Mouse (Mus musculus) heart, embryonic 16.5 days (tissue): ENCODE results near the gene Ftsj1. TPM values are rescaled to one million over a fixed set of nuclear protein-coding genes. Genes with fewer than 3 reads are reported as not detected.

Source experiments
- ATAC-seq: fragments of 200-750 bp; cut with Nextera tagmentation; replicated peaks from 2 replicates; pipeline ENCODE4 v1.8.0; 2017; ENCODE audit warnings: moderate number of reproducible peaks; ENCODE audit not compliant: insufficient read depth, low FRiP score; ENCODE audit errors: extremely low read depth
- H3K27ac ChIP-seq: fragments of 300-500 bp; sonication (generic); 2 replicates; pipeline ENCODE4 v1.5.1; 2014; ENCODE audit warnings: mild to moderate bottlenecking, low read length, control low read depth, moderate library complexity
- H3K27me3 ChIP-seq: fragments of 300-500 bp; sonication (generic); 2 replicates; pipeline ENCODE4 v1.6.1; 2014; ENCODE audit warnings: low read length, mixed read lengths; ENCODE audit not compliant: control insufficient read depth, insufficient read depth
- H3K36me3 ChIP-seq: fragments of 300-500 bp; sonication (generic); 2 replicates; pipeline ENCODE4 v1.6.1; 2014; ENCODE audit not compliant: control insufficient read depth, insufficient read depth
- H3K4me1 ChIP-seq: fragments of 300-500 bp; sonication (generic); 2 replicates; pipeline ENCODE4 v1.6.1; 2014; ENCODE audit warnings: low read length, mixed read lengths; ENCODE audit not compliant: control insufficient read depth, insufficient read depth
- H3K4me2 ChIP-seq: fragments of 300-500 bp; sonication (generic); 2 replicates; pipeline ENCODE4 v1.6.1; 2014; ENCODE audit warnings: low read depth, mild to moderate bottlenecking, control low read depth, low read length
- H3K4me3 ChIP-seq: fragments of 300-500 bp; sonication (generic); 2 replicates; pipeline ENCODE4 v1.5.1; 2014; ENCODE audit warnings: mild to moderate bottlenecking, control low read depth, low read length
- H3K9ac ChIP-seq: fragments of 300-500 bp; sonication (generic); 2 replicates; pipeline ENCODE4 v1.6.1; 2014; ENCODE audit warnings: low read length, control low read depth
- H3K9me3 ChIP-seq: fragments of 300-500 bp; sonication (generic); replicated peaks from 2 replicates; pipeline ENCODE4 v1.6.1; 2016; ENCODE audit warnings: low read length; ENCODE audit not compliant: control insufficient read depth
- WGBS: fragments of 180-500 bp; shearing (Covaris S2); extraction: QIAGEN DNeasy Blood & Tissue Kit; methylation state at CpG from one replicate; pipeline ENCODE4 v1.1.7; 2014; 5-methylcytosine and 5-hydroxymethylcytosine counted together
- polyA plus RNA-seq: library from polyadenylated mRNA; unstranded; fragments of >200 nt; fragmentation: Nextera tagmentation; extraction: Ambion mirVana; gene quantifications from 2 replicates; pipeline ENCODE4 v1.2.1, GENCODE M21; 2015

The Ftsj1 gene
- polyA plus RNA-seq, 1 experiment from 2014 or later, result 23.8 TPM

- H3K9me3 ChIP-seq, result no peaks in the 10 kb centered on the region
- no peaks in the 10 kb centered on the region for H3K27me3 ChIP-seq
- H3K4me2 ChIP-seq, result peak overlapping the region; percentile 77
- WGBS, result 9% methylated on average over 13 of the region's 13 CpGs
- H3K9ac ChIP-seq, result peak overlapping the region; percentile 76
- H3K4me3 ChIP-seq, result peak overlapping the region; percentile 61
- no peaks in the 10 kb centered on the region for H3K4me1 ChIP-seq
- H3K36me3 ChIP-seq, result no peaks in the 10 kb centered on the region
- H3K27ac ChIP-seq, result no peak overlapping the region; the same call in 1 of the 2 replicates
- peak; percentile 8; the same call in 1 of the 2 replicates for ATAC-seq
Observed at GRCm38 (mm10) chrX:8192126-8192639, 60.0 kb downstream of the Ftsj1 start.

Other genes starting within 250 kb of the Ftsj1 start
- 0.74 and 0.77 TPM in 2 replicates for gene Glod5, start 233.9 kb downstream of the Ftsj1 start, polyA plus RNA-seq
- 31.3 and 33.7 TPM in 2 replicates for gene Suv39h1, start 177.6 kb downstream of the Ftsj1 start, polyA plus RNA-seq
- gene Was, start 161.9 kb downstream of the Ftsj1 start, polyA plus RNA-seq, result 0.62 and 2.2 TPM in 2 replicates
- 27.5 and 27.6 TPM in 2 replicates for gene Wdr13, start 119.5 kb downstream of the Ftsj1 start, polyA plus RNA-seq
- 295 and 339 TPM in 2 replicates for gene Rbm3, start 106.5 kb downstream of the Ftsj1 start, polyA plus RNA-seq
- gene Tbc1d25, start 76.2 kb downstream of the Ftsj1 start, polyA plus RNA-seq, result 10.4 and 11.8 TPM in 2 replicates
- gene Ebp, start 58.9 kb downstream of the Ftsj1 start, polyA plus RNA-seq, result 31.9 and 35.7 TPM in 2 replicates
- gene Porcn, start 45.9 kb downstream of the Ftsj1 start, polyA plus RNA-seq, result 4.3 and 5.0 TPM in 2 replicates
- 13.9 and 22.6 TPM in 2 replicates for gene Slc38a5, start 18.7 kb upstream of the Ftsj1 start, polyA plus RNA-seq
- gene Ssxb10, start 75.0 kb upstream of the Ftsj1 start, polyA plus RNA-seq, result not detected in 2 replicates
- gene Ssxb9, start 114.6 kb upstream of the Ftsj1 start, polyA plus RNA-seq, result not detected in 2 replicates
- gene Ssxb1, start 160.9 kb upstream of the Ftsj1 start, polyA plus RNA-seq, result not detected in 2 replicates
- gene Ssxb2, start 209.3 kb upstream of the Ftsj1 start, polyA plus RNA-seq, result not detected in 2 replicates